Mouse (Mus musculus) colon, adult 2 months (tissue): ENCODE results near the gene Ube2j2. TPM values are rescaled to one million over a fixed set of nuclear protein-coding genes. Genes with fewer than 3 reads are reported as not detected.

Experiments used
- polyA plus RNA-seq: library from polyadenylated mRNA; depleted of rRNA; stranded (reverse); fragments of >200 nt; gene quantifications from 2 replicates; pipeline ENCODE4 v1.2.3, GENCODE M21; 2012; rRNA removed

Ube2j2 gene
- 117 and 241 TPM in 2 replicates for polyA plus RNA-seq

DNA sequence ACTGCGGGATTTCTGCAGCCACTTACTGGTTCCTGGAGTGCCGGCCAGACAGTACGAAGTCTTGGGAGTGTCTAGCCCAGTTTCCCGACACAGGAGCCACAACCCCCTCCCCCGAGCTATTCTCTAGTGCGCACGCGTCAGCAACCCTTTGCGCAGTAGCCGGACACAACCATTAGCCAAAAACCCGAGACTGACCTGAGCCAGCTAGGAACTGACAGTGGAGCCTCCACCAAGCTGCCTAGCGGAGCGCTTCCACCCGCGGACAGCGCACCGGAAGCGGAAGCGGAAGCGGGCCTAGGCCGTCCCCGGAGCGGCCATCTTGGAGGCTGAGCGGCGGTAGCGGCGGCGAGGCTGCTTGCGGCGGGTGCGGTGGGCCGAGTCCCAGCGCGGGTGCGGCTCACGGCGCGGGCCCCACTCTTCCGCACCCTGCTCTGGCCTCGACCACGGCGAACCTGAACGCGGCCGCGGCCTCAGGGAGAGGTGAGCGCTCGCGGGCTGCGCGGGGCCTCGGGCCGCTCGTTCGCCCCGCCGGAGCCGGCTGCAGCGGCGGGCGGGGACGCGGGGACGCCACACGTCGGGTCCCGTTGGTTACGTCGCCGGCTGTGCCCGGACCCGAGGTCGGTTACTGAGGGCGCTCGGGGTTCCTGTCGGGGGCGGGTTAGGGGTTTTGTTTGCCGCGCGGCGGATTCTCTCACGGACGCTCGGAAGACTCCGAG is at the start of gene Ube2j2:
Ube2j2 (plus strand) TSS at position 298 of the 716 bp plus-strand sequence.

DNA sequence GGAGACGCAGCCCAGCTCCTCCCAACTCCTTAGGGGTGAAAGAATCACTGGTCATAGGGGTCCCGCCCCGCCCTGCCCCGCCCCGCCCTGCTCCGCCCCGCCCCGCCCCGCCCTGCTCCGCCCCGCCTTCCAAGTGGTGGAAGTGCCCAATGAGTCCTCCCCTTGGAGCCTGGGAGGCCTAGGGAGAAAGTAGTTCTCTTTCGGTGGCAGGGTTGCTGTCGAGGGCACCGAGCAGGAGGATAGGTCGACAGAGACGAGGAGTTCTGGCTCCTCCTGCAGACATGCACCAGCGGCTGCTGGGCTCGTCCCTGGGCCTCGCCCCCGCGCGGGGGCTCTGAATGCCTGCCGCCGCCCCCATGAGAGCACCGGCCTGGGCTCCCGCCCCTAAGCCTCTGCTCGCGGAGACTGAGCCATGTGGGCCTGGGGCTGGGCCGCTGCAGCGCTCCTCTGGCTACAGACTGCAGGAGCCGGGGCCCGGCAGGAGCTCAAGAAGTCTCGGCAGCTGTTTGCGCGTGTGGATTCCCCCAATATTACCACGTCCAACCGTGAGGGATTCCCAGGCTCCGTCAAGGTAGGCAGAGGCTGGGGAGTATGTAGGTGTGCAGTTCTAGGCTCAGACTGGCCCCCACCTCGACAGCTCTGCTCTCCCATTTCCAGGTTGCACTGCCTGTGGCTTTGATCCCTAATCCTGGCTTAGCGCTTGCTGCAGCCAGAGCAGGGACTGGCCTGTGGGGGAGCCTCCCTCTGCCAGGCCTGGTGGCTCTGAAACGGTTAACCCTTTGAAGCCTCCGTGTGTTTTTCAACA is 18.7 kb downstream of the Ube2j2 start, which contains the start of gene C1qtnf12:
C1qtnf12 (plus strand) TSS at position 152 of the 805 bp plus-strand sequence.

DNA sequence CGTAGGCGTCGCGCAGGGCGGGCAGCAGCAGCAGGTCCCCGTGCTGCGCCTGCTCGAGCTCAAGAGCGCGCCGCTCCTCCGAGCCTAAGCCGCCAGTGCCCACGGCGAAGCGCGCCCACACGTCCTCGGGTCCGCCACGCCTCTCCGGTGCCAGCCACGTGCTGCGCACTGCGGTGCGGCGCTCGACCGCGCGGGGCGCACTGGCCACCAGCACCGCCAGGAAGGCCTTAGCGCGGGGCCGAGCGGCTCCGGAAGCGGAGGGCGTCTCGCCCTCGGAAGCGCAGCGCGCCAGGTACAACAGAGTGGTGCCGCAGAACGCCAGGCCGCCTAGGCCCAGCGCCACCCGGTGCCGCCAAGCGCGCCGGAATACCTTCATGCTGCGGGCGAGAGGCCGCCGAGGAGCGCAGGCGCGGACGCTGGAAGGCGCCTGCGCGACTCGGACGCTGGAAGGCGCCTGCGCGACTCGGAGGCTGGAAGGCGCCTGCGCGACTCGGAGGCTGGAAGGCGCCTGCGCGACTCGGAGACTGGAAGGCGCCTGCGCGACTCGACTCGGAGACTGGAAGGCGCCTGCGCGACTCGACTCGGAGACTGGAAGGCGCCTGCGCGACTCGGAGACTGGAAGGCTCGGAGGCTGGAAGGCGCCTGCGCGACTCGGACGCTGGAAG is 48.7 kb downstream of the Ube2j2 start, which contains the start of the genes B3galt6 and Sdf4:
B3galt6 (minus strand) TSS at position 409 of the 665 bp plus-strand sequence.
Sdf4 (plus strand) TSS at position 632 of the 665 bp plus-strand sequence.

Other genes starting within 250 kb of the Ube2j2 start
- gene Fndc10, start 249.5 kb upstream of the Ube2j2 start, polyA plus RNA-seq, result 12.5 and 15.8 TPM in 2 replicates
- 161 and 190 TPM in 2 replicates for gene Ssu72, start 239.0 kb upstream of the Ube2j2 start, polyA plus RNA-seq
- gene Tmem240, start 209.0 kb upstream of the Ube2j2 start, polyA plus RNA-seq, result 1.1 and 1.6 TPM in 2 replicates
- 91.7 and 122 TPM in 2 replicates for gene Atad3a, start 182.7 kb upstream of the Ube2j2 start, polyA plus RNA-seq
- gene Vwa1, start 169.1 kb upstream of the Ube2j2 start, polyA plus RNA-seq, result 17.4 and 17.5 TPM in 2 replicates
- gene Tmem88b, start 158.0 kb upstream of the Ube2j2 start, polyA plus RNA-seq, result 0.35 and 0.52 TPM in 2 replicates
- not detected in 2 replicates for gene Ankrd65, start 153.4 kb upstream of the Ube2j2 start, polyA plus RNA-seq
- gene Mrpl20, start 141.0 kb upstream of the Ube2j2 start, polyA plus RNA-seq, result 46.5 and 51.8 TPM in 2 replicates
- gene Ccnl2, start 131.3 kb upstream of the Ube2j2 start, polyA plus RNA-seq, result 67.5 and 73.1 TPM in 2 replicates
- gene Aurkaip1, start 112.6 kb upstream of the Ube2j2 start, polyA plus RNA-seq, result 156 and 218 TPM in 2 replicates
- 198 and 240 TPM in 2 replicates for gene Mxra8, start 104.2 kb upstream of the Ube2j2 start, polyA plus RNA-seq
- gene Dvl1, start 96.4 kb upstream of the Ube2j2 start, polyA plus RNA-seq, result 158 and 173 TPM in 2 replicates
- gene Tas1r3, start 80.5 kb upstream of the Ube2j2 start, polyA plus RNA-seq, result 2.1 and 2.5 TPM in 2 replicates
- gene Cptp, start 74.4 kb upstream of the Ube2j2 start, polyA plus RNA-seq, result 42.9 and 61.8 TPM in 2 replicates
- gene Ints11, start 74.3 kb upstream of the Ube2j2 start, polyA plus RNA-seq, result 31.6 and 35.5 TPM in 2 replicates
- 67.3 and 77.5 TPM in 2 replicates for gene Pusl1, start 52.0 kb upstream of the Ube2j2 start, polyA plus RNA-seq
- gene Acap3, start 52.0 kb upstream of the Ube2j2 start, polyA plus RNA-seq, result 33.5 and 33.9 TPM in 2 replicates
- 17.3 and 30.6 TPM in 2 replicates for gene C1qtnf12, start 18.5 kb downstream of the Ube2j2 start, polyA plus RNA-seq
- 9.6 and 10.5 TPM in 2 replicates for gene B3galt6, start 48.8 kb downstream of the Ube2j2 start, polyA plus RNA-seq
- gene Sdf4, start 49.0 kb downstream of the Ube2j2 start, polyA plus RNA-seq, result 61.7 and 70.0 TPM in 2 replicates
- gene Tnfrsf4, start 70.0 kb downstream of the Ube2j2 start, polyA plus RNA-seq, result 5.3 and 6.2 TPM in 2 replicates
- 5.0 and 6.4 TPM in 2 replicates for gene Tnfrsf18, start 82.3 kb downstream of the Ube2j2 start, polyA plus RNA-seq
- gene Ttll10, start 115.6 kb downstream of the Ube2j2 start, polyA plus RNA-seq, result 27.0 and 29.4 TPM in 2 replicates
- 14.3 and 19.4 TPM in 2 replicates for gene 9430015G10Rik, start 166.2 kb downstream of the Ube2j2 start, polyA plus RNA-seq
- gene Rnf223, start 186.7 kb downstream of the Ube2j2 start, polyA plus RNA-seq, result 0.47 and 0.79 TPM in 2 replicates